Mouse (Mus musculus): Measurements from ENCODE around the gene RPS10-NUDT3. TPM values are rescaled to one million over a fixed set of nuclear protein-coding genes. Genes with fewer than 3 reads are reported as not detected.

RPS10-NUDT3 gene
- total RNA-seq, 2 experiments from 2014 or later, result not detected

DNA sequence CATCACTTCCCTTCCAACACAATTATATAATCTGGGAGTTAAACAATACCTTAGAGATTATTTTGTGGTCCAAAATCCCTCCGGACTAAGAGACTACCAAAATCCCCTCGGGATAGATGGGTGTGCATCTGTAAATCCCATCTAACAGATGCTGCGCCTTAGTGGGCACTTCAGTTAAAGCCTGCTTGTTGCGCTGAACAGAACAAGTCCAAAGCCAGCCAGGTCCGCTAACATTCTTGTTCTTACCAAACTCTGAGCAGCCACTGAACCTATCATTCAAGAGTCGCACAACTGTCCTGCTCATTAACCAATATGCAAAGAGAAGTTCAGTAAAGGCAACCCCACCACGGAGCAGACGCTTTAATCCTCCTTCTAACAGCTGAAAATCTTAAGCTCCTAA lies 13.9 kb downstream of the RPS10-NUDT3 start:
- DNase-seq (ENCODE audit: extremely low spot score in 1 of 2, low spot score in 2 of 2), result no peak
- intact Hi-C loops (cut with DNase I), result no loop called here

DNA sequence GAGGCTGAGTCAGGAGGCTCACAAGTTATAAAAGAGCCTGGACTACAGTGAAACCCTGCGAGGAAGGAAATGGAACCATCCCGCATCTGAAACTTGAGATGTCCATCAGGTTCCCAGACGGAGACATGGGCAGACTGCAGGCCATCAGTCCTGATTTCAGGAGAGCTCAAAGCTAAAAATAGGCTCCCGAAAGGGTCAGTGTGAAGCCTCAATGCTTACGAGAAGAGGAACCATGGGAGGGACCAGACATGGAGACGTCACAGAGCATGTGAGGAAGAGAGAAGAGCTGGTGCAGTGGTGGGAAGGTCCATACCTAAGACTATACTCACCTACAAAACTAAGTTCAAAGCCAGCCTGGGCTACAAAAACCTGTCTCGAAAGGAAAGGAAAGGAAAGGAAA lies 19.6 kb downstream of the RPS10-NUDT3 start:
- intact Hi-C loops (cut with DNase I), result no loop called here
- DNase-seq (ENCODE audit: extremely low spot score in 1 of 2, low spot score in 2 of 2), result no peak

DNA sequence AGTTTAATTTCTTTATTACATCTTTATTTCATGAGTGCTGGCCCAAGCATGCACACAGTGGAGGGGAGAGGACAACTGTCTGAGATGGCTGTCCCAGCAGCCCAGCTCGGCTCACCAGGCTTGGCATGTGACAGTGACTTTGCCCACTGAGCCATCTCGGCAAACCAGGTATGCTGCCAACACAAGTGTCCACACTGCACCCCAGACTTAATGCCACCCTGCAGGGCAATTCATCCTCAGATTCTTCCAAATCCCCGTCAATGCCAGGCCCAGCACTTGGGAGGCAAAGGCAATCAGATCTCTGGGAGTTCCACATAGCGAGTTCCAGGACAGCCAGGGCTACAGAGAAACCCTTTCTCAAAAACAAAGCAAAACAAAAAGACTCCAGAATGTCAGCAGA lies 22.0 kb downstream of the RPS10-NUDT3 start:
- DNase-seq (ENCODE audit: extremely low spot score in 1 of 2, low spot score in 2 of 2), result no peak
- intact Hi-C loops (cut with DNase I), result no loop called here

DNA sequence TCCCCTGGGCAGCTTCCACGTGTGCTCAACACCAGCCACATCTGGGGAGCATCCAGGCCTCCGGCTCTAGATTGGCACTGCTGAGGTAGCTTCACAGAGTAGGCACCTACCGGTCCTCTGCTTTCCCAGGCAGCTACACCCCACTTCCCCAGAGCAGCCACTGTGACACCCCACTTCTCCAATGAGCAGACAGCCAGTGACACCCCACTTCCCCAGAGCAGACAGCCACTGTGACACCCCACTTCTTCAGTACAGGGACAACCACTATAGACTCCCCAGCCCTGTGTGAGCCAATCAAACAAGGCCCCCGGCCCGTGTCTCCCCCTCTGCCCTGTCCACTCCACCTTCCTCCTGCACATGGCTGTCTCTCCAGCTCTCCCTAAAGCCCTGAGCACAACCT lies 23.0 kb downstream of the RPS10-NUDT3 start:
- intact Hi-C loops (cut with DNase I), result no loop called here
- DNase-seq (ENCODE audit: extremely low spot score in 1 of 2, low spot score in 2 of 2), result no peak

DNA sequence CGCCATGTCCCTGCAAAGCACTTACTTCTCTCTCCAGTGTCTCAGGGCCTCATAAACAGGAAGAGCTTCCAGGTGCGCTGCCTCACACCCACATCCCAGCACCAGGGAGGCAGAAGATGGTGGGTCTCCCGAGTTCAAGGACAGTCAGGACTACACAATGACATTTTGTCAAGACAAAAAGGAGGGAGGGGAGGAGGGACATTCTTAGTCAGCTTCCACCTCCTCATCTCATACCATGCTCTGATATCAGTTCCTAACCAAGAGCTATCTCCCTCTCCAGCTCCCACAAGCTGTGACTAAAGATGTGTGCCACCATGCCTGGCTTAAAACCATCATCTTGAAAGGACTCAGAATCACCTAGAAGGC lies 23.5 kb downstream of the RPS10-NUDT3 start:
- no peak for DNase-seq (ENCODE audit: extremely low spot score in 1 of 2, low spot score in 2 of 2)

DNA sequence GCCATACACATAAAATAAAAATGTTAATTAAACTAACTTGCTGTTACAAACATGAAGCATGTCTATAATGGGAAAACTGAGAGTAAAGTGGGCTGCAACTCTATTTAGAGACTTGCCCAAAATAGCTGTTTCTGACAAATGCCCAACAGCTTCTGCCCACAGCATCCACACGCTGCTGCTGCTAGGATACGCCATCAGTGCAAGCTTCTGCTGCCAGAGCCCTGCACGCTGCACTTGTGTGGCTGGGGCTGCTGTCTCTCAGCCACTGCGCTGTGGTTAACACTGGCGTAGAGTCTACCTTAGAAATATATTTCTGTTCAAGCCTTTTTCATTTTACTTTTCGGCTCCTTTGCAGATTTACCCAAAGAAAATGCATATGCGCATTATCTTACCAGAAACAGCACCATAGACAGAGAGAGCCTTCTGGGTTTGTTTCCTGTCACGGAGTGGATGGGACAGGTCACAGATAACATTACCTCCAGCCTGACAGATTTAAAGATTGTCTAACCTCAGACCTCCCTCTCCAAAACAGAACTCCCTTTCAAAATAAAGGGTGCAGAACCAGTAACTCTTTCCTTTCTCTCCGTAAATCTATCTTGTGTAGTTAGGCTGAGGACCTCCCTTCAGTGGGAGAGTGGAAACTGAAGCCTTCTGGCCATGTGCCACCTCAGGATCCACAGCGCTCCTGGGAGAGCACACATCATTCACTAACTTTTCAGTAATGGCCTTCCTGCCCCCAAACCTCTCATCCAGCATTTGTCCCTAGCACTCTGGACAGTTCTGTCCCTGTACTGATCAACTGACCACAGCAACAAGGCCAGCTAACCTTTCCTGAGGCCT lies 24.1 kb downstream of the RPS10-NUDT3 start:
- intact Hi-C loops (cut with DNase I), result no loop called here
- DNase-seq (ENCODE audit: extremely low spot score in 1 of 2, low spot score in 2 of 2), result peak in 1 of 2 experiments; percentile 81

More for the DNA sequence above, 23.5 kb downstream of the RPS10-NUDT3 start:
- intact Hi-C loops (cut with DNase I), result no loop called here

DNA sequence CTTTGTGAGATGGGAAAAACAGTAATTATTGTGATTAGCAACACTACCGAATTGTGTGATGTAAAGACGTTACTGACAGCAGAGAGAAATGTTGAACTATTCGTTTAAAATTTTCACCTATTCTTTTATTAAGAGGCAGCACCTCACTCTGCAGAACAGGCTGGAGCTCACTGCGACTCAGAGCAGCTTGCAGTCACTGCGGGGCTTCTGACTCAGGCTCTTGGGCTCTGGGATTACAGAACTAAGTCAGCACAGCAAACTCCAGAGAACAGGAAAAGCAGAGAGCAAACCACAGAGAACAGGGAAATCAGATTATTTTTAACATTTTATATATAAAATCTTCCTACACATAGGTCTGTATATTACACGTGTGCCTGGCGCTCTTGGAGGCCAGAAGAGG lies 25.4 kb downstream of the RPS10-NUDT3 start:
- intact Hi-C loops (cut with DNase I), result no loop called here
- DNase-seq (ENCODE audit: extremely low spot score in 1 of 2, low spot score in 2 of 2), result no peak

DNA sequence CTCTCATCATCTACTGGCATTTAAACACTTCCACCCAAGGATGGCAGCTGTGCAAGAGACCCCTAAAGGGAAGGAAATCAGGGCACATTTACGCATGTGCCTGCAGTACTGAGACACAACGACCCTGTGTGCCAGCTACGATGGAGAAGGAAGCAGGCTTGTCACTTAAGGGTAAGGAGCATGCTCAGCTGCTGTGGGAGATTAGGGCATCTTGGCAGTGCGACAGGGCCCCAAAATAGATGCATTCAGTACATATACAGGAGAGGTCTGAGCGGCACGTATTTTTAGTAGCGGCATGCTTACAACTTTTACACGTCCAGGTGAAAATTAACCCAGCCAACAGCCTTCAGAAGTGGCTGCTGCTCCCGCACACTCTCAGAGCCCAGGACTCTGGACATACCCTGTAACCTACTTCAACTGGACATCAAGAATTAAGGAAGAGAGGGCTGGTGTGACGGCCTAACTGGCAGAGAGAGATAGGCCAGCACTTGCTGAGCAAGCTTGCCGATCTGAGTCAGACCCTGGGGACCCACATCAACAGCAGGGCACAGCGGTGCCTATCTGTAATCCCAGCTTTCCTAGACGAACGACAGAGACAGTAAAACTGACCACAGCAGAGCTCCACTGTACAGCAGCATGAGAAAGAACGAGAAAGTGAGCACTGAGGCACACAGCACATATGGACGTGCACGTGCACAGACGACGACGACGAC lies 31.3 kb downstream of the RPS10-NUDT3 start:
- intact Hi-C loops (cut with DNase I), result no loop called here
- DNase-seq (ENCODE audit: extremely low spot score in 1 of 2, low spot score in 2 of 2), result no peak

DNA sequence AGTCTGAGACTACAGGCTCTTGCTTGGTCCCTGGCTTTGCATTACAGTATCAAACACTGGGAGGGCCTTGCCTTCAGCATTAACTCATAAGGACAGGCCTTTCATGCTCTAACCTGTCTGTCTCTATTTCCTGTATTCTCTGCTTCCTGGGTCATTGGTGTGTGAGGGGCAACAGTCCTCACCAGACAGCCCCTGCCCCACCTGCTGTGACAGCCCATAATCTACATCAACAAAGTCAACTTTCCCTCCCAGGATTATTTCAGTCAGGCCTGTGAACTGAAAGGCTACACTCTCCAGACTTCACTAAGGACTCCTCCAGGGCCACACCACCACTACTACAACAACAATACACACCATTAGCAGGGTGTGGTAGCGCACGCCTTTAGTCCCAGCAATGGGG lies 32.0 kb downstream of the RPS10-NUDT3 start:
- DNase-seq (ENCODE audit: extremely low spot score in 1 of 2, low spot score in 2 of 2), result no peak
- intact Hi-C loops (cut with DNase I), result no loop called here

DNA sequence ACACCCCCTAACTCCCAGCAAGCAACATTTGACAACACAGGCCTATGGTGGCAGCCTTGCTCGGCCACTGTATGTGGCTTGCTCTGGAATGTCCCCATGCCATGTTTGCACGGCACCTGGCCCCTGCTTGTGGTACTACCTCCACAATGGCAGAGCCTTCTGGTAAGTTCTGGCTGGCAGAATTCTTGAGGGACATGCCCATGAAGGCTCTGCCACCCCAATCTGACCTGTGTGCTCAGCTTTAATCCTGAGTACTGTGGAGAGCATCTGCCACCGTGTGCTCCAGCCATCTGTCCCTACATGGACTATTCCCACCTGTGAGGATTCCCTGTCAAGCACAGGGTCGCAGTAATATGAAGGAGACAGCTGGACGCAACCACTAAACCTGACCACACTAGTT lies 34.2 kb downstream of the RPS10-NUDT3 start:
- intact Hi-C loops (cut with DNase I), result no loop called here
- DNase-seq (ENCODE audit: extremely low spot score in 1 of 2, low spot score in 2 of 2), result no peak

DNA sequence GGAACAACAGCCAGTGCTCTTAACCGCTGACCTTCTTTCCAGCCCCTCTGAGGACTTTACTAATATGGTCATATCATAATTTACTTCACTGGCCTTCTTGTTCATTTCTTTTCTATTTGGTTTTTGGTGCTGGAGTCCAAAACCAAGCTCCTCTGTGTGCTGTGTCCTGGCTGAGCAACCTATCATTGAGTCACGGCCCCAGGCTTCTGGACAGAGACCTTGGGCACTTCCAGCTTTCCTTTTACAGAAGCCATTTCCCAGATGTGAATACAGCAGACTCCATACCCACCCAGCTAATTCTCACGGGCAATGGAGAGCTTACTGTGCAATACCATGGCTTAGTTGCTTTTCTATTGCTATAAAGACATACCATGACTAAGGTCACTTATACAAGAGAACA lies 34.7 kb downstream of the RPS10-NUDT3 start:
- DNase-seq (ENCODE audit: extremely low spot score in 1 of 2, low spot score in 2 of 2), result no peak
- intact Hi-C loops (cut with DNase I), result no loop called here

DNA sequence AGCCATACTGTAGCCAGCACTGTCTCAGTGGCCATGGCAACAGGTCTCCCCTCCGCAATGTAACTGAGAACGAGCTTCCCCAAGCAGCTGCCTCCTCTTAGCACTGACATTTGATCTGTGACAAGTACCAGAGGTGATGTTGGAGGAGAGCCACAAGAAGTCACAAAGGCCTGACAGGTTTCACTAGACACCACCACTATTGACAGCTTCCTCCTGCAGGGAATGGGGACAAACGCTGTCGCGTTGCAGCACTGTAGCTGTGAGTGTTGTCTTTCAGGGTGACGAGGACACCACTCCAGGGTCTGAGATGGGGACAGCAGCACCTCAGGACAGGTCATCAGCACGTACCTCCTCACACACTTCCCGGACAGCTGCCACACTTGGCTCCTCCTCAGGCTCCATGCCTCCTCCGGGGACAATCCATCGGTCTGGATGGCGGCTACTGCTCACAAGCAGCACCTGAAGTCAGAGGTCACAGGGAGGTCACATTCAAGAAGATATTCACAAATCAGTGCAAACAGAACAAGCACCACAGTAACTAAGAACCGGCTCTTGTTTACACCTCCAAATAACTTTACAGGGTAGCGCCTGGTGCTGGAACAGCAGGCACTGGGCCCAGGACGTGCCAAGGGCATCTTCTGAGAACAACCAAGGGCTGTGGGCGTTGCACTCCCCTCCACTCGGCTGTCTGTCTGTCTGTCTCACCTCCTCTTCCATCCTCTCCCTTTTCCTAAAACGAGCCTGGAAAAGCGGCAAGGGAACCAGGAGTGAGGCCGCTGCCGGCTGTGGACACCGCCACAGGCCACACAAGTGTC lies 38.4 kb downstream of the RPS10-NUDT3 start:
- intact Hi-C loops (cut with DNase I), result no loop called here

DNA sequence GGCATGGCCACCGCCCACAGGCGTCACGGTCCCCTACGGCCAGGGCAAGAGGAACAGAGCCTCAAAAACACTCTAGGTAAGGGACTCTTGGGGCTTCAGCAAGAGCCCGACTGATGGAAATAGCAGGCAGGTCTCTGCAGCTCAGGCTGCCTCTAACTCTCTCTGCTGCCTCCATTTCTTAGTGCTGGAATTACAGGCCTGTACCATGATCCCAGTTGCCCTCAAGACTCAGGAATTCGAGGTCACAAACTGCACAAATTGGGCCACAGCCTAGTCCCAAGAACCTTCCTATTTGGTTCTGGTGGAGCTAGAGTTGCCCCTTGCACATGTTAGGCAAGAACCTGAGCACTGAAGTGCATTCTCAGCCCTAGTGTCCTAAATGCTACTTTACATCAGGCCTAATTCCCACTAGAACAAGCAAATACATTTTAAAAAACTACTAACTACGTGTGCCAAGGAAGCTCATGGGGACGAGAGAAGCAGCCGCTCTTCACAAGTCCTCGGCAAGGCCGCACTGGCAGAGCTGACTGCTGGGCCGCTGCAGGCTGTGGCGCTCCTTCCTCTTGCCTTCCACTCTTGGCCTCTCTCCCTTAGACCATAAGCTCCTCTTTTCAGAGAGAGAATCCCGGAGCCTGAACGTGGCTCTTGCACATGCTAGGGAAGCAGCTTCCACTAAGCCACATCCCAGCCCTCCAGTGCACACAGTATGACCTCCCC lies 39.2 kb downstream of the RPS10-NUDT3 start:
- intact Hi-C loops (cut with DNase I), result no loop called here
- DNase-seq (ENCODE audit: extremely low spot score in 1 of 2, low spot score in 2 of 2), result no peak

More for the DNA sequence above, 38.4 kb downstream of the RPS10-NUDT3 start:
- no peak for DNase-seq (ENCODE audit: extremely low spot score in 1 of 2, low spot score in 2 of 2)

DNA sequence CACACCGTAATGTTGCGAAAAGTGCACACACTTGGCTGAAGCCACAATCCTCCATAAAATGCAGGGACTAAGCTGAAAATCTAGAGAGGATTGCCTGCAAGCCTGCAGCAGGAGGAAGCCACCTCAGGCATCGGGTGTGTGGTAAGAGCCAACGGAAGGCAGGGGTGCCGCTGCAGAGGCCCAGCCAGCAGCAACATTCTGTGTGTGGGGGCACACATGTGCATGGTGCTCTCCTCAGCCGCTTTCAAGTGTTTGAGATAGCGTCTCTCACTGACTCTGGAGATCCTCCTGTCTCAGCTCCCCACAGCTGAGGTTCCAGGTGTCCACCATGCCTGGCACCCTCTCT lies 42.5 kb downstream of the RPS10-NUDT3 start:
- DNase-seq (ENCODE audit: extremely low spot score in 1 of 2, low spot score in 2 of 2), result no peak
- intact Hi-C loops (cut with DNase I), result no loop called here

DNA sequence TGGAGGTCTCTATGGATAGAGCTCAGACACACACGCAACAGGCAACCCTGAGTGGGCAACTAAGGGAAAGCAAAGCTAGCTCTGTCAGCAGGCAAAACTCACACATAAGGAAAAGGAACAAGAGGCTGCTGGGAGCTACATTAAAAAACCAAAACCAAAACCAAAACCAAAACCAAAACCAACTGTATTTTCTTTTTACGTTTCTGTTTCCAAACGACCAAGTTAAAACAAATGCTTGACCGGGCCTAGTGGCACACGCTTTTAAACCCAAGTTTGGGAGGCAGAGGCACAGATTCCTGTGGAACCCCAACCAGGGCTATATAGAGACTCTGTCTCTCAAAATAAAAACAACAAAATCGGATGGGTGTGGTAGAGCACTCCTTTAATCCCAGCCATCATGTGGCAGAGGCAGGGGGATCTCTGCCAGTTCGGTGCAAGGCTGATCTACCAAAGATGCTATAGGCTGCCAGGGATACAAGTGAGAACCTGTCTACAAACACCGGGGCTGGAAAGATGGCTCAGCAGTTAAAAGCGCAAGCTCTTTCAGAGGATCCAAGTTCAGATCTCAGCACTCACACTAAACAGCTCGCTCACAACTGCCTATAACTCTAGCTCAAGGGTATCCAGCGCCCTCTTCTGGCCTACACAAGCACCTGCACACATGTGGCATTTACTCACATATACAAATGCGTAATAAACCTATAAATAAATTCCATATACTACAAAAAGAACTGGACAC lies 43.0 kb downstream of the RPS10-NUDT3 start:
- intact Hi-C loops (cut with DNase I), result no loop called here
- DNase-seq (ENCODE audit: extremely low spot score in 1 of 2, low spot score in 2 of 2), result no peak

DNA sequence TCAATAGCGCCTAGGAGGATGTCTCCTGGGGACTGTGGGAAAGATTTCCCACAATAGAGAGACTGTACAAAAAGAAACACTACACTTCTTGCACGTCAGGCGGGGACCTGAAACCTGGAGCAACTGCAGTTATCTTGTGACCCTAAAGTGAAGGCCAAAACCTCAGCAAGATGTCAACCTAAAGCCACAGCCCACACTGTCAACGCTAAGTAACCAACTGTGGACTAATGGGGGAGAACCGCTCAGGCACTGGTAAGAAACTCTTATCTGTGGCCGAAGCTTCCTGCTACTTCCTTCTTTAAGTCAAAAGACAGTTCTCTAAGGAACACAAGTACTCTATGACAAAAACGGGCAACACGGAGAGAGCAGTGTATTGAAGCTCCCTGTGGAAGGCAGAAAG lies 46.8 kb downstream of the RPS10-NUDT3 start:
- intact Hi-C loops (cut with DNase I), result no loop called here
- DNase-seq (ENCODE audit: extremely low spot score in 1 of 2, low spot score in 2 of 2), result no peak

DNA sequence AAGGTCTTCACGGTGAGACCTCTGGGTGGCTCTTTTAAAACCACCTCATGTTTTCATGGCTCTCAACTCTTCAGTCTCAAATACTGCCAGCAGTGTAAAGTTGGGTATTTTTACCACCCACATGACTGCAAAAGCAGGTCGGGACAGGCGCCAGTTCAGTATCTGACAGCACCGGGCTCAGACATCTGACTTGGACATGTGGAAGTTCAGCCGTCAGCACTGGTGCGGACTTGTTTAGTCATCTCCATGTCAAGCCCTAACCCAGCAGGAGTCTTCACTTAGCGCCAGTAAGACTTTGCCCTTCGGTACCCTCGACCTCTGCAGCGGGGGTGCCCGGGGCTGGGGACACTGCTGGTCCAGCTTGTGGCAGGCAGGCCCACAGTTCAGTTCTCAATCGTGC lies 47.8 kb downstream of the RPS10-NUDT3 start:
- DNase-seq (ENCODE audit: extremely low spot score in 1 of 2, low spot score in 2 of 2), result peak in 1 of 2 experiments; percentile 64
- intact Hi-C loops (cut with DNase I), result no loop called here

DNA sequence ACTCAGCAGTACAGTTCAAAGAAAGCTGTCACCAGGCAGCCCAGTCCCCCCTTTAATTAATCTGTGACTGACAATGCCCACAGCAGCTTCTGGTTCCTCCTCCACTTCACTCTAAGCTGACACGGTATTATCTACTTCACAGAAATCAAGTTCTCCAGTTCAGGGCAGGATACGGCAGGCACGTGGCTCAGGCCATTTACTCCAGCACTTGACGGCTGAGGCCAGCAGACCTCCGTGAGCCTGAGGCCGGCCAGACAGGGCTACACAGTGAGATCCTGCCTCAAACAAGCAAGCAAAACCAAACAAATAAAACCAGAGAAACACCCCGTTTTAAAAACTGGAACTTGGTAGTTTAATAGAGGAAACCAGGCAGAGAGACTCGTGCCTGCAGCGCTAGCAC lies 48.4 kb downstream of the RPS10-NUDT3 start:
- intact Hi-C loops (cut with DNase I), result no loop called here
- DNase-seq (ENCODE audit: extremely low spot score in 1 of 2, low spot score in 2 of 2), result no peak
